Mouse (Mus musculus): ENCODE data around the gene Gm3755. TPM values are rescaled to one million over a fixed set of nuclear protein-coding genes. Genes with fewer than 3 reads are reported as not detected.
"Not testable (repeated sequence)": the region's sequence is repeated elsewhere in the genome, so short reads cannot be mapped to it uniquely, and the experiment has no call there.

Gene Gm3755
- 0.15 TPM in 1 of 2 replicates, not detected in the other for polyA plus RNA-seq (2016; fragmentation: Nextera tagmentation; extraction: Ambion mirVana)

DNA sequence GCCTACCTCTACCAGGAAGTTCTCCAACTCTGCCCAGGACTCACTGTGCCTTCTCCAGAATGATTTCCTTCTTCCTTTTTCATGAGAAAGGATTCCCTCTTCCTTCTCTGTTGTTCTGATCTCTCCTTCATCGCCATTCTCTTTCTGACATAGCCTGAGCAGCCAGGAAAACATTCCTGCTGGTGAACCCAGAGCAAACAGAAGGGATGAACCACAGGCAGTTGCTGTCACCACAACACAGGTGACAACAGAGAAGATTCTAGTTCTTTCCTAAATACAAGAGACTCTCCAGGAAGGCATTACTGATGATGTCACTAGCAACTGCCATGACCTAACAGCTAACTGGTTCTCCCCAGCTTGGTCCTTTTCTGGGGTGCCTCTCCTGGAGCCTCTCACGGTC, at the start of gene Gm3755:
Gm3755 (minus strand) TSS at position 101 of the 400 bp plus-strand sequence.
- H3K4me3 ChIP-seq; H3K4me2 ChIP-seq; H3K36me3 ChIP-seq; H3K9ac ChIP-seq; ATAC-seq (ENCODE audit: insufficient number of reproducible peaks, low FRiP score); H3K9me3 ChIP-seq (replicated peaks); H3K4me1 ChIP-seq (replicated peaks); H3K27me3 ChIP-seq (replicated peaks); H3K27ac ChIP-seq (ENCODE audit: poor library complexity, severe bottlenecking): not testable (repeated sequence)
- no CpG with 5 or more reads among the region's 2 CpGs for WGBS

DNA sequence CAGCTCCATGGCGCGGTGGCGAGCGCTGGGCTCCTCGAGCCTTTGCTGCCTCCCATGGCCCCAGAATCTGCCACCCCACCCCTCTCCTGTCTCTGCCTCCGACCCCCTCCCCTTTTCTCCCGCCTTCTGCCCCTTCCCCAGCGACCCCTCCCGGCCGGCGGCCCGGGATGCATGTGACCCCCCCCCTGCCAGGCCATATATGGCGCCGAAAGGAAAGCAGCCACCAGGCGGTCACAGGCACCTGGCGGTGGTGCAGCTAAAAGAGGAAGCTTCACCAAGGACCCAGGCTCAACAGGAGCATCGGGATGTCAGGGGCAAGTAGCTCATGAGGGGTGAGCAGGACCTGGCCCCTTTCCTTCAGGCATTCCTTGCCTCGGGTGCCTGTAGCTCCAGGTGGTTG, 38.0 kb upstream of the Gm3755 start:
- not testable (repeated sequence) for H3K9me3 ChIP-seq (replicated peaks); ATAC-seq (ENCODE audit: insufficient number of reproducible peaks, low FRiP score); H3K36me3 ChIP-seq; H3K27me3 ChIP-seq (replicated peaks); H3K4me1 ChIP-seq (replicated peaks); H3K27ac ChIP-seq (ENCODE audit: poor library complexity, severe bottlenecking)
- Histone ChIP-seq H3K9ac (peak overlapping the region; percentile 56; the same call in 1 of the 2 replicates), H3K4me2 (peak overlapping the region; percentile 72), H3K4me3 (peak overlapping the region; percentile 44)
- 0% methylated on average over 14 of the region's 18 CpGs for WGBS

DNA sequence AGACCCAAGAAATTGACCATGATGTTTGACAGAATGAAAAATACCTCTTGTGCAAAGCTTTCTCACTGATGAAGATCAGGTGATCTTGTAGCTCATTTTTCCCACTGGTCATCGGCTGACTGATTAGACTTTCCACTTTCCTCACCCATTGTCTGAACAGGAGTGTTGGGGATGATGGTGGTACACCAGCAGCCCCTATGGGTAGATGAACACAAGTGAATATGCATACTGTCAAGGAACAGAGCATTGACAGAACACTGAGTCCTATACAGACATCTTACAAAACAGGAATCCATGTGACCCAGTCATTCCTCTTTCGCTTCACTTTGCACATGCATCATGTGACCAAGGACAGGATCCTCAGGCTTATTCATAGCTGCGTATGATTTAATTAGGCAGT, 32.9 kb upstream of the Gm3755 start, which contains the start of gene Gm3752:
Gm3752 (minus strand) TSS at position 101 of the 400 bp plus-strand sequence.
- H3K9me3 ChIP-seq (replicated peaks); H3K36me3 ChIP-seq; H3K9ac ChIP-seq; H3K4me1 ChIP-seq (replicated peaks); H3K4me2 ChIP-seq; H3K27me3 ChIP-seq (replicated peaks); H3K4me3 ChIP-seq; ATAC-seq (ENCODE audit: insufficient number of reproducible peaks, low FRiP score); H3K27ac ChIP-seq (ENCODE audit: poor library complexity, severe bottlenecking): not testable (repeated sequence)
- WGBS, result 47% methylated on average over 1 of the region's 3 CpGs

DNA sequence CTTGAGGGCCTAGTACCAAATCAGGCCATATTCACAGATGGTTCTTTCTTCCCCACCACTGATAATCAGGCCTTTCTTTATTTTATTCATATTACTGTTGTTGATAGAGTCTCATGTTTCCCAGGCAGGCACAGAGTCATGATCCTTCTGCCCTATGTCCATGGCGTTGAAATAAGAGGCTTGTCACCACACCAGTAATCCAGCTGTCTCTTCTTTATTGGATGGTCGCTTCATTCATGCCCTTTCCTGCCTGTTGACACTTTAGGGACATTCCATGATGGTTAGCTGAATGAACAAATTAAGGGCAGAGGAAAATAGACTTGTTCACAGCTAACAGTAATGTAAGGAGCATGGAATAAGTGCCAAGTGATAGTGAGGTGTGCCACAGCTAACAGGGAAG, 28.2 kb downstream of the Gm3755 start:
- H3K9ac ChIP-seq; H3K4me2 ChIP-seq; ATAC-seq (ENCODE audit: insufficient number of reproducible peaks, low FRiP score); H3K4me1 ChIP-seq (replicated peaks); H3K36me3 ChIP-seq; H3K4me3 ChIP-seq; H3K27ac ChIP-seq (ENCODE audit: poor library complexity, severe bottlenecking); H3K9me3 ChIP-seq (replicated peaks); H3K27me3 ChIP-seq (replicated peaks): not testable (repeated sequence)
- WGBS, result 68% methylated on average over 2 of the region's 2 CpGs

Other genes with a start within 250 kb of the Gm3755 start
- gene Gm3727, start 186.2 kb downstream of the Gm3755 start, polyA plus RNA-seq (2016; fragmentation: Nextera tagmentation; extraction: Ambion mirVana), result not detected in 2 replicates
- gene Gm3739, start 135.9 kb downstream of the Gm3755 start, polyA plus RNA-seq (2016; fragmentation: Nextera tagmentation; extraction: Ambion mirVana), result 2.4 TPM in 2 replicates
- gene Gm5797, start 118.5 kb downstream of the Gm3755 start, polyA plus RNA-seq (2016; fragmentation: Nextera tagmentation; extraction: Ambion mirVana), result not detected in 2 replicates
- gene Gm8374, start 85.8 kb downstream of the Gm3755 start, polyA plus RNA-seq (2016; fragmentation: Nextera tagmentation; extraction: Ambion mirVana), result not detected in 2 replicates
- 0.45 and 1.4 TPM in 2 replicates for gene Gm3752, start 32.8 kb upstream of the Gm3755 start, polyA plus RNA-seq (2016; fragmentation: Nextera tagmentation; extraction: Ambion mirVana)
- gene Gm3558, start 117.6 kb upstream of the Gm3755 start, polyA plus RNA-seq (2016; fragmentation: Nextera tagmentation; extraction: Ambion mirVana), result 0.10 and 0.43 TPM in 2 replicates
- gene Gm10338, start 144.7 kb upstream of the Gm3755 start, polyA plus RNA-seq (2016; fragmentation: Nextera tagmentation; extraction: Ambion mirVana), result not detected in 2 replicates
- gene Gm10128, start 193.1 kb upstream of the Gm3755 start, polyA plus RNA-seq (2016; fragmentation: Nextera tagmentation; extraction: Ambion mirVana), result not detected in 2 replicates